Mouse (Mus musculus): Measurements from ENCODE around the gene Gm20837. TPM values are rescaled to one million over a fixed set of nuclear protein-coding genes. Genes with fewer than 3 reads are reported as not detected.

Gm20837 gene
- not detected for polyA plus RNA-seq (2017; shearing (Covaris generic))

GRCm38 (mm10) chrY:90400948-90401347, at the start of gene Gm20837:
Gm20837 (plus strand) TSS chrY:90401248.

Measured in inflammation-experienced regulatory T-cells, adult 16 weeks (primary cell).